Mouse (Mus musculus): ENCODE measurements around the gene Cfap97d1. TPM values are rescaled to one million over a fixed set of nuclear protein-coding genes. Genes with fewer than 3 reads are reported as not detected.

Cfap97d1 gene
- polyA plus RNA-seq, 1 experiment from 2014 or later: not detected

DNA sequence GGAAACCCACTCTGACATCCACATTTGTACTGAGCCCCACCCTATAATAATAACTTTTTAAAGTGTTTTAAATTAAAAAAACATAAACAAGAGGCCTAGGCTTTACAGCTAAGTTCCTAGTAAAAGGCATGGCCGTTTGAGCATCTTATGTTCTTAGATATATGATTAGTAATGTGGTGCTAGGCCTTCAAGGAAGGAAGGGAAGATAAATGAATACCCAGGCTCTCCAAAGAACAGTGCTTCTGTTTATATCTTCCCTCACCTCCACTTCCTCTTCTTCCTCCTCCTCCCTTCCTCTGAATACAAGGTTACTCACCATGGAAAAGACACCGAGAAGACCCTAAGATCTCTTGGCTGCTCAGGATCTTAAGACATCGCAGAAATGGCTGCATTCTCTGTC, 7.7 kb downstream of the Cfap97d1 start:
- no peak overlapping the region for H3K4me3 ChIP-seq (ENCODE audit: low read depth, low read length)
- DNase-seq (ENCODE audit: low spot score) (no peak), ATAC-seq (replicated peaks; ENCODE audit: low FRiP score, low TSS enrichment, low read depth) (no peak)
- no peak overlapping the region for H3K9ac ChIP-seq (ENCODE audit: low read length)
- H3K27ac ChIP-seq (ENCODE audit: low read depth): no peak overlapping the region
- no peaks in the 10 kb centered on the region for H3K36me3 ChIP-seq (ENCODE audit: control insufficient read depth, insufficient read depth, low read length)
- 68% methylated on average over 3 of the region's 3 CpGs for WGBS
- H3K4me1 ChIP-seq (replicated peaks; ENCODE audit: control insufficient read depth, insufficient read depth, low read length): no peaks in the 10 kb centered on the region
- no peak overlapping the region for H3K4me2 ChIP-seq (ENCODE audit: low read length)
- no peaks in the 10 kb centered on the region for H3K9me3 ChIP-seq (ENCODE audit: control insufficient read depth, low read length)
- no peaks in the 10 kb centered on the region for H3K27me3 ChIP-seq (replicated peaks; ENCODE audit: control insufficient read depth, insufficient read depth, low read length)

DNA sequence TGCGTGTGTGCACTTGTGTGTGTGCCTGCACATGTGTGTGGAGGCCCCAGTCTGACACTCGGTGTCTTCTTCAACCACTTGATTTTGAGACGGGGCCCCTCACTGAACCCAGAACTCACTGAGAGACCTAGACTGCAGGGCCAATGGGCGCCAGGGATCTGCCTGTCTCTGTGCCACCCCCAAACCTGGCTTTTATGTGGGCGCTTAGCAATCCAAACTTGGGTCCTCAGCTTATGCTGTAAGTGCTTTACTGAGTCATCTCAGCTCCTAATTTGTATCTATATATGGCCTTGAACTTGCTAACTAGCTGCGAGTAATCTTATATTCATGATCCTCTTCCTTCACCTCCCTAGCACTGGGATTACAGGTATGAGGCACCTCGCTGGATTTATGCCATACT, 8.3 kb downstream of the Cfap97d1 start:
- H3K27me3 ChIP-seq (replicated peaks; ENCODE audit: control insufficient read depth, insufficient read depth, low read length): no peaks in the 10 kb centered on the region

DNA sequence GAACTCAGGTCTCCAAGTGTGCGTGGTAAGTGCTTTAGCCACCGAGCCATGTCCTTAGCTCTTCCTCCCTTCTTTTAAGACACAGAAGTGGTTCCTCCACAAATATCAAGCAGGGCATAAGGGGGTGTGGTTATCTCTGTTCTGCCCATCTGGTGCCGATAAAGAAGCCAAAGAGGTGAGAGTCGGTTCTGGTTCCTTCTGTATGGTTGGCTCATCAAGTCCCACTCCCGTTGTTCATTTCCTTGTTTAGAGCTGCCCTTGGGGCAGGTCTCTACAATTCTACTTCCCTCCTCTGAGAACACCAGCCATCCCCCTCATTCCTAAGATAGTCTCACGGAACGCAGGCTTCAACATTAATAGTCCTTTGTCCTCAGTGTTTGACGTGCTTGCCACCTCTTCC, 10.0 kb downstream of the Cfap97d1 start:
- H3K36me3 ChIP-seq (ENCODE audit: control insufficient read depth, insufficient read depth, low read length): no peaks in the 10 kb centered on the region

More for the DNA sequence above, 8.3 kb downstream of the Cfap97d1 start:
- ATAC-seq (replicated peaks; ENCODE audit: low FRiP score, low TSS enrichment, low read depth) (no peak), DNase-seq (ENCODE audit: low spot score) (no peak)
- Histone ChIP-seq H3K4me3 (ENCODE audit: low read depth, low read length) (no peak overlapping the region), H3K9ac (ENCODE audit: low read length) (no peak overlapping the region), H3K27ac (ENCODE audit: low read depth) (no peak overlapping the region), H3K4me2 (ENCODE audit: low read length) (no peak overlapping the region), H3K36me3 (ENCODE audit: control insufficient read depth, insufficient read depth, low read length) (no peaks in the 10 kb centered on the region), H3K4me1 (replicated peaks; ENCODE audit: control insufficient read depth, insufficient read depth, low read length) (no peaks in the 10 kb centered on the region), H3K9me3 (ENCODE audit: control insufficient read depth, low read length) (no peaks in the 10 kb centered on the region)
- WGBS: 87% methylated on average over 7 of the region's 7 CpGs

DNA sequence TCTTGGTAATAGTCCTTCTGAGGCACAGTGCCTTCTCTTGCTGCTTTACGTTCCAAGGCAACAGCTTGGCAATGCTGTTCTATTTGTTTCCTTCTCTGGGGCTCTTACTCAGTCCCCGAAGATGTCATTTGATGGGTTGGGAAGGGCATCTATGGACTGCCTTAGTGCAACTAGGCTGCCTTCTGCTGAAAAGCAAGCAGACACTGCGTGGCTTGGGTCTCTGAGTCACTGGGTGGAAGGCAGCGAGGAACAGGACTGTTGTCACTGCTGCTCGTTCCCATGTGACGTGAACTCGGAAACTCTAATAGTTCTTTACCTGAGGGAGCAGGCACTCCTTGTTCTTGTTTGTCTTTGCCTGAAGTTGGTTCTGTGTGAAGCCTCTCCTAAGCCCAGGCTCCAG, 11.9 kb downstream of the Cfap97d1 start:
- Histone ChIP-seq H3K4me3 (ENCODE audit: low read depth, low read length) (no peak overlapping the region), H3K9ac (ENCODE audit: low read length) (no peak overlapping the region), H3K27me3 (replicated peaks; ENCODE audit: control insufficient read depth, insufficient read depth, low read length) (no peaks in the 10 kb centered on the region), H3K4me1 (replicated peaks; ENCODE audit: control insufficient read depth, insufficient read depth, low read length) (no peaks in the 10 kb centered on the region), H3K36me3 (ENCODE audit: control insufficient read depth, insufficient read depth, low read length) (peaks cover 4% of the 10 kb centered on the region; the same call in 1 of the 2 replicates), H3K4me2 (ENCODE audit: low read length) (no peak overlapping the region), H3K27ac (ENCODE audit: low read depth) (no peak overlapping the region), H3K9me3 (ENCODE audit: control insufficient read depth, low read length) (no peaks in the 10 kb centered on the region)
- 90% methylated on average over 7 of the region's 7 CpGs for WGBS
- DNase-seq (ENCODE audit: low spot score) (no peak), ATAC-seq (replicated peaks; ENCODE audit: low FRiP score, low TSS enrichment, low read depth) (no peak)

More for the DNA sequence above, 10.0 kb downstream of the Cfap97d1 start:
- 72% methylated on average over 8 of the region's 8 CpGs for WGBS
- H3K27me3 ChIP-seq (replicated peaks; ENCODE audit: control insufficient read depth, insufficient read depth, low read length): no peaks in the 10 kb centered on the region
- ATAC-seq (replicated peaks; ENCODE audit: low FRiP score, low TSS enrichment, low read depth) (no peak), DNase-seq (ENCODE audit: low spot score) (no peak)
- no peaks in the 10 kb centered on the region for H3K4me1 ChIP-seq (replicated peaks; ENCODE audit: control insufficient read depth, insufficient read depth, low read length)
- H3K9me3 ChIP-seq (ENCODE audit: control insufficient read depth, low read length): no peaks in the 10 kb centered on the region
- H3K27ac ChIP-seq (ENCODE audit: low read depth): no peak overlapping the region
- H3K9ac ChIP-seq (ENCODE audit: low read length): no peak overlapping the region
- H3K4me3 ChIP-seq (ENCODE audit: low read depth, low read length): no peak overlapping the region
- no peak overlapping the region for H3K4me2 ChIP-seq (ENCODE audit: low read length)

DNA sequence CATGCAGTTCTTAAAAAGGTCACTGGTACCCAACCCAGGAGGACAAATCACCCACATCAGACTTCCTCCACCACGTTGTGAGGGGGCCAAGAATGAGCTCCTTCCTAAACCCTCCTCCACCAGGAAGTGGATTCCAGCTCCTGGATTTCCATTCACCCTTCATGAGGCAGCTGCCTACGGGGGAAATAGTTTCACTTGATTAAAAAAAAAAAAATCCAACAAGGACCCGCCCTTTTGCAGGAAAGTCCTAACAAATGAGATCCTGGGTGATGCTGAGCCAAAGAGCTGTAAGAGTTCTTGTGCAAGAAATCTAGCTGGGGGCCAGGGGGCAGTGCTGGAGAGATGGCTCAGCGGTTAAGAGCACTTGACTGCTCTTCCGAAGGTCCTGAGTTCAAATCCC, 14.2 kb downstream of the Cfap97d1 start:
- Histone ChIP-seq H3K36me3 (ENCODE audit: control insufficient read depth, insufficient read depth, low read length) (peaks cover 7% of the 10 kb centered on the region; the same call in 1 of the 2 replicates), H3K4me2 (ENCODE audit: low read length) (no peak overlapping the region), H3K27ac (ENCODE audit: low read depth) (no peak overlapping the region), H3K4me1 (replicated peaks; ENCODE audit: control insufficient read depth, insufficient read depth, low read length) (no peaks in the 10 kb centered on the region), H3K9me3 (ENCODE audit: control insufficient read depth, low read length) (no peaks in the 10 kb centered on the region), H3K27me3 (replicated peaks; ENCODE audit: control insufficient read depth, insufficient read depth, low read length) (no peaks in the 10 kb centered on the region), H3K4me3 (ENCODE audit: low read depth, low read length) (no peak overlapping the region), H3K9ac (ENCODE audit: low read length) (no peak overlapping the region)
- DNase-seq (ENCODE audit: low spot score) (no peak), ATAC-seq (replicated peaks; ENCODE audit: low FRiP score, low TSS enrichment, low read depth) (no peak)
- WGBS: 51% methylated on average over 5 of the region's 5 CpGs

DNA sequence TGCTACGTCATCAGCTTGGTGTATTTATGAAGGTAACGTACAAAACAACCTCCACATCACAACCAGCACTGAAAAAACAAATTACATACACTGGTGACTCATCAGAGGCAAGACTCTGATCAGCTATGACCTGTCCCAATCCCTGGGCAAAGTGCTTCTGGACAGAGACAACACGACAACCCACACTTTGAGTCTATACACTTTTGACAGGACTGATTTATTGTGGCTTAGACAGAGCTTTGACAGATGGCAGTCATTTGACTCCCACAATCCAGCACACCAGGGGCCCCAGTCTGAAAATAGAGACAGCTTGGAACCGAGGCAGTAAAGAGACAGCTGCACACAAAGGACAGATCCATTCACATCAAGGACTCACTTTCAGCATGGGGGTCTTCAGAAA, 15.4 kb downstream of the Cfap97d1 start:
- Histone ChIP-seq H3K4me1 (replicated peaks; ENCODE audit: control insufficient read depth, insufficient read depth, low read length) (no peaks in the 10 kb centered on the region), H3K36me3 (ENCODE audit: control insufficient read depth, insufficient read depth, low read length) (peaks cover 12% of the 10 kb centered on the region), H3K9me3 (ENCODE audit: control insufficient read depth, low read length) (0 out of 2 replicates have a peak, but pooled peaks cover 2% of the 10 kb centered on the region), H3K9ac (ENCODE audit: low read length) (no peak overlapping the region), H3K27ac (ENCODE audit: low read depth) (no peak overlapping the region), H3K27me3 (replicated peaks; ENCODE audit: control insufficient read depth, insufficient read depth, low read length) (no peaks in the 10 kb centered on the region), H3K4me2 (ENCODE audit: low read length) (no peak overlapping the region), H3K4me3 (ENCODE audit: low read depth, low read length) (no peak overlapping the region)
- no peak for DNase-seq (ENCODE audit: low spot score)
- 60% methylated on average over 4 of the region's 4 CpGs for WGBS
- ATAC-seq (replicated peaks; ENCODE audit: low FRiP score, low TSS enrichment, low read depth): no peak

DNA sequence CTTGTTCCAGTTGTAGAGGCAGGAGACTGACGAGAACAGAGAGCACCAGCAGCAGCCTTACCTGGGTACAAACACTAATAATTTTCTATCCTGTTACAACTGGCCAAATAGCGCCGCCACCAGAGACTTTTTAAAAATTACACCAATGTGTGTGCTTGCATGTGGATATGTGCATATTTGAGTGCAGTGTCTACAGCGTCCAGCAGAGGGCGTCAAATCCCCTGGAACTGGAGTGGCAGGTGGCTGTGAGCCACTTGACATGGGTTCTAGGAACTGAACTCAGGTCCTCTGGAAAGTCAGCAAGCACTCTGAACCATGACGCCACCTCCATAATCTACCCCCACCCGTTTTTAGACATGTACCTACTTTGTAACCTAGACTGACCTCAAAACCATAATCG, 20.2 kb downstream of the Cfap97d1 start:
- ATAC-seq (replicated peaks; ENCODE audit: low FRiP score, low TSS enrichment, low read depth) (no peak), DNase-seq (ENCODE audit: low spot score) (no peak)
- Histone ChIP-seq H3K9me3 (ENCODE audit: control insufficient read depth, low read length) (0 out of 2 replicates have a peak, but pooled peaks cover 3% of the 10 kb centered on the region), H3K27me3 (replicated peaks; ENCODE audit: control insufficient read depth, insufficient read depth, low read length) (no peaks in the 10 kb centered on the region), H3K4me2 (ENCODE audit: low read length) (no peak overlapping the region), H3K4me3 (ENCODE audit: low read depth, low read length) (no peak overlapping the region), H3K9ac (ENCODE audit: low read length) (no peak overlapping the region), H3K27ac (ENCODE audit: low read depth) (no peak overlapping the region), H3K4me1 (replicated peaks; ENCODE audit: control insufficient read depth, insufficient read depth, low read length) (no peaks in the 10 kb centered on the region), H3K36me3 (ENCODE audit: control insufficient read depth, insufficient read depth, low read length) (peaks cover 32% of the 10 kb centered on the region)
- WGBS: 91% methylated on average over 8 of the region's 8 CpGs

DNA sequence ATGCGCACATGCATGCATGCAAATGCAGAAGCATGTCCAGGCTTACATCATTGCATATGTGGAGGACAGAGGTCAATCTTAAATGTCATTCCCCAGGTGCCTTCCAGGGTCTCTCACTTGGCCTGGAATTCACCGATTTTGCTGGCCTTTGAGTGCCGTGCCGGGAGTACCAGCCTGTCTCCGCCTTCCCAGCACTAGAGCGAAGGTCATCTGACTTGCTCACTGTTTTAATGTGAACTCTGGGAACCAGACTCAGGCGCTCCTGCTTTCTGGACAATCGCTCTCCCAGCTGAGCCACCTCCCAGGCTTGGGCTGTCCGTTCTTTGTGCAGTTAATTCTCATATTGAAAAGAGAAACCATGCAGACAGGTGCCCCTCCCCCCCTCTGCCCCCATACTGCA, 22.2 kb downstream of the Cfap97d1 start:
- Histone ChIP-seq H3K27ac (ENCODE audit: low read depth) (no peak overlapping the region), H3K4me2 (ENCODE audit: low read length) (no peak overlapping the region), H3K4me1 (replicated peaks; ENCODE audit: control insufficient read depth, insufficient read depth, low read length) (no peaks in the 10 kb centered on the region), H3K9ac (ENCODE audit: low read length) (no peak overlapping the region), H3K9me3 (ENCODE audit: control insufficient read depth, low read length) (0 out of 2 replicates have a peak, but pooled peaks cover 3% of the 10 kb centered on the region), H3K36me3 (ENCODE audit: control insufficient read depth, insufficient read depth, low read length) (peaks cover 43% of the 10 kb centered on the region), H3K4me3 (ENCODE audit: low read depth, low read length) (no peak overlapping the region), H3K27me3 (replicated peaks; ENCODE audit: control insufficient read depth, insufficient read depth, low read length) (no peaks in the 10 kb centered on the region)
- ATAC-seq (replicated peaks; ENCODE audit: low FRiP score, low TSS enrichment, low read depth): no peak
- 80% methylated on average over 9 of the region's 9 CpGs for WGBS
- DNase-seq (ENCODE audit: low spot score): no peak

DNA sequence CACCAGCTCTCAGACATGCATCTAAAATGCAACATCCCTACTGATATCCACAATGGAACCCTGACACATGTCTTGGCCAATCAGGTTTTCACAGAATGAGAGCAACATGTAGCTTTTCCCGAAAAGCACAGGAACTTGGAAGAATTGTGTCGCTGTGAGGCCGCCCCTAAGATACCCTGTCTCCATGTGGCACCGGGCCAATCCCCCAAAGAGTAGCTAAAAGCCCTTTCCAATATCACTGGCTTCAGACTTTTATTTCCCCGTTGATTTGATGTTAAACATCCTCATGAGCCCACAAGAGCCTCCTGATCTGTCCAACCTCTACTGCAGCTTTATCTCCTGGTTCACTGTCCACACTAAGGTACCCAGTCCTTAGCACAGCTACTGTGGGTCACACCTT, 22.6 kb downstream of the Cfap97d1 start:
- peaks cover 44% of the 10 kb centered on the region for H3K36me3 ChIP-seq (ENCODE audit: control insufficient read depth, insufficient read depth, low read length)
- H3K27ac ChIP-seq (ENCODE audit: low read depth): no peak overlapping the region
- H3K27me3 ChIP-seq (replicated peaks; ENCODE audit: control insufficient read depth, insufficient read depth, low read length): no peaks in the 10 kb centered on the region
- DNase-seq (ENCODE audit: low spot score) (no peak), ATAC-seq (replicated peaks; ENCODE audit: low FRiP score, low TSS enrichment, low read depth) (no peak)
- 0 out of 2 replicates have a peak, but pooled peaks cover 3% of the 10 kb centered on the region for H3K9me3 ChIP-seq (ENCODE audit: control insufficient read depth, low read length)
- H3K4me2 ChIP-seq (ENCODE audit: low read length): no peak overlapping the region
- no peak overlapping the region for H3K9ac ChIP-seq (ENCODE audit: low read length)
- 90% methylated on average over 5 of the region's 5 CpGs for WGBS
- no peaks in the 10 kb centered on the region for H3K4me1 ChIP-seq (replicated peaks; ENCODE audit: control insufficient read depth, insufficient read depth, low read length)
- no peak overlapping the region for H3K4me3 ChIP-seq (ENCODE audit: low read depth, low read length)

Data from intestine, embryonic 14.5 days (tissue).